Mouse (Mus musculus): ENCODE measurements at regions not wholly inside any gene's neighbourhood (a gene's known extent, or its start where the extent isn't known, plus 50 kb on each side); places are given as distances from the start of the nearest gene placed in this dataset.

DNA sequence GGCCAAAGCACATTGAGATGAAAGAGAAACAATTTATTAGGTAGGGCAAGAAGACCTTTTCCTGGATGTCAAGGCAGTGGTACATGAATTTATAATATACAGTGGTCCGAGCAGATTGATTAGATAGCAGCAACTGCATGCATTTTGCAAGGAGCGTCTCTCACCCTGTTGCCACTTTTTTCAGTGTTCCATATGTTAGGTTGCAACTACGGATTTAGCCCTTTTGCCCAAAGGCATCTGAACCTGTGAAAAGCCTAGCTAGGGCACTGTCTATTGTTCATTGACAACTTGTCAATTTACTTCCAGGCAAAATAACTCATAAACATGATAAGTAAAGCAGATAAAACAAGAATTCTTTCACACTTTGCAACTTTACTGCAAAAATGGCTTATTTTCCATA is 600.1 kb upstream of the Nr2f1 start:
- no peak for TF ChIP-seq CTCF (IDR thresholded peaks at IDR 0.05)
- no peak for TF ChIP-seq POLR2A (IDR thresholded peaks at IDR 0.05; ENCODE audit: insufficient read depth, low read depth, low read length)
- TF ChIP-seq EP300 (IDR thresholded peaks at IDR 0.05; ENCODE audit: insufficient read depth, low read depth, low read length), result no peak

Measured in heart, adult 2 months (tissue).